Mouse (Mus musculus) small intestine, adult 2 months (tissue): ENCODE results near the gene Tmem270.

Source experiments
- CTCF ChIP-seq: fragments of 200-500 bp; IDR thresholded peaks from 2 replicates; pipeline ENCODE4 v1.5.1; 2012; ENCODE audit warnings: low read depth, mild to moderate bottlenecking, control low read depth, inconsistent platforms, low read length, moderate library complexity, mixed read lengths; ENCODE audit not compliant: insufficient replicate concordance, insufficient read length; ENCODE audit errors: extremely low read depth
- POLR2A ChIP-seq: fragments of 200-500 bp; IDR thresholded peaks from 2 replicates; pipeline ENCODE4 v1.6.1; 2012; ENCODE audit warnings: low read depth, mild to moderate bottlenecking, control low read depth, inconsistent platforms, low read length, moderate library complexity

DNA sequence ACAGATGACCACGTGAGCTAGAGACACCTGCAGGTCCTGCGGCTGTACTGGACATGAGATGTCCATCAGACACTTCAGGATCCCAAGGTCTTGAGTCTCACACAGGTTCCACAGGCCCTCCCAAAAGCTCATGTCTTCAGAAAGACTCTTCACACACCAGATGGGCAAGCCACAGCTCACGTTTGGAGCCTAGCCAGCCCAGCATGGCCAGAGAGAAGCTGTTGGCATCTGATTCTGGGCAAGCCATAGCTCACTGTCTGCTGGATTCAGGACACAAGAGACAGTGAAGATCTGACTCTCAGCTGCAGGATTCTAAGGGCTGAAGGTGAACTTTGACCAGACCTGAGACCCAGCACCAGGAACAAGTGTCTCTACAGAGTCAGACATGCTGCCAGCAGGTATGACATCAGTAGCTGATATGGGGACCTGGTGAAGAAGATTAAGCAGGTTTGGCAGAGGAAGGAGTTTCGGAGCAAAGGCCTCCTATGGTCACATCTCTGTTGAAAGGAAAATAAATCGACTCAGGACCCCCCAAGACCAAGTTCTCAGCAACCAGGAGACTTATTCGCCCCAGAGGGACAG lies 13.7 kb upstream of the Tmem270 start:
- TF ChIP-seq CTCF = no peak
- TF ChIP-seq POLR2A = no peak
